Mouse (Mus musculus): ENCODE results near the gene Irf7. TPM values are rescaled to one million over a fixed set of nuclear protein-coding genes. Genes with fewer than 3 reads are reported as not detected.

Gene Irf7
- 1 to 10 TPM in 1 of 2 experiments, under 1 TPM in 1; 0.25 to 1.4 TPM for total RNA-seq (2021)
- long read RNA-seq, experiment 1, partial matches to known transcripts, result 2 of 3 reads
- long read RNA-seq, experiment 1, other reads (novel, unspliced or antisense), result 0 of 3 reads
- long read RNA-seq, experiment 2, partial matches to known transcripts, result 0 of 1 reads
- long read RNA-seq, experiment 2, other reads (novel, unspliced or antisense), result 0 of 1 reads

DNA sequence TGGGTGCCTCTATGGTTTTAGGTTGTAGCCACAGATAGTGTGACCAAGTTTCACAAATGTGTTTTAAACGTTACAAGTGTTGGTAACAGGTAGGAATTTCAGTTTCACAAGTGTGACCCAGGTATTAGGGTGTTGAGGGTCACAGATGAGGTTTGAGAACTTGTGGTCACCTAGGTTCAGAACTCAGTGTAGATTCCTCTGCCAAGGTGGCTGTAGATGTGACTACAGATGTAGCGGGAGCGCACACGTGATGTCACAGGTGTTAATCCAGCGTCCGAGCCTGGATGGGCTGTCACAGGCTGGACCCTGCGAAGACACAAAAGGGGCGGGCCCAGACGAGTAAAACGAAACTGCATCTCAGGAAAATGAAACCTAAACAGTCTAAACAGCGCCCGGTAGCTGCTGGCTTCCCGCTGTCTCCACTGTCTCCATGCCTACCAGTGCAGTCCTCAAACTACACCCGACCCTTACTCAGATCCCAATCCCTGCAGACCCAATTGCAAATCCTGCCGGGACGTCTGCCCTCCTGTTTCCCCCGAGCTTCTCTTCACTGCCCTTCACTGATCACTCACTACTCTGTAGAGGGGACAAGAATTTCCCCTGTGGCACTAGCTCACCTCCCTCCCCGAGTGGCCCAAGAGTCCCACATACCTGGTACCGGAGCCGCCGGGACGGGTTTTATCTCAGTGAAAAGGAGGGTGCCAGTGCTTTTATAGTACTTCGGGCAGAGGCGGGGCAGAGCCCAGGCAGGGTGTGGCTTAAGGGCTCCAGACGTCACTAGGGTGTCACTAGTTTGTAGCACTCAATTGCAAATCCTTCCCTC is at the start of gene Irf7:
Gene Irf7 (minus strand): TSS at position 743 of the 823 bp plus-strand sequence.
- DNase-seq (ENCODE audit: low spot score), result peak; percentile 68

DNA sequence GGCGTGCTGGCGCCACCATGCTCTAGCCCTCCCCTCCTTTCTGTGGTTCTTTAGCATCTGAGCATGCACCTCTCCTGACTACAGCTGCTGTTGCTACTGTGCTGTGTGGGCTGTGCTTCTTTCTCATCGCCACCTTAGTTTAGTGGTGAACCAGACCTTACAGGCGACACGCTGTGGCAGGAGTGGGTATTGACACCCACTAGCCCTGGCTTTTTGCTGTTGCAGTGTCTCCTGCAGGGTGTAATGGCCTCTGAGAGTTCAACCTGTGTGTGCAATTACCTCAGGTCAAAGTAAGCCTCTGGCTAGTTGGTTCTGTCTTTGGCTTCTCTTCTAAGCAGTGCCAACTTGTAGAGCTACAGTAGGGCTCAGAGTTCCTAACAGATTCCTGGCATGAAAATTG is 49.7 kb upstream of the Irf7 start:
- no peak for DNase-seq (ENCODE audit: low spot score)

DNA sequence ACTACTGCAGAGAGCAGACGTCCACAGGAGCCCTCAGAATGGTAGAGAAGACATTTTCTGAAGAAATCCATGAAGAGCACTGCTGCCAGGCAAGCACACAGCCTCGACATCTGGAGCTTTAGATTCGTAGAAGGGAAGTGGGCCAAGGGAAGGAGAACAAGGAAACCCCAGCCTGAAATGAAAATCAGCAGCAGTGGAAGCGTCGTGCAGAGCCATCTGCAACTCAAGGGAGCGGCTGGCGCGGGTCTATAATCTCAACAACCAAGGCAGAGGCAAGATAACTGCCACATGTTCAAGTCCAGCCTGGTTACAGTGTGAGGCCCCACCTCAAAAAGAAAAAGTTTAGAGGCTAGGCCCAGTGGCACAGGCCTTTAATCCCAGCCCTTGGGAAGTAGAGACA is 48.8 kb upstream of the Irf7 start:
- no peak for DNase-seq (ENCODE audit: low spot score)

DNA sequence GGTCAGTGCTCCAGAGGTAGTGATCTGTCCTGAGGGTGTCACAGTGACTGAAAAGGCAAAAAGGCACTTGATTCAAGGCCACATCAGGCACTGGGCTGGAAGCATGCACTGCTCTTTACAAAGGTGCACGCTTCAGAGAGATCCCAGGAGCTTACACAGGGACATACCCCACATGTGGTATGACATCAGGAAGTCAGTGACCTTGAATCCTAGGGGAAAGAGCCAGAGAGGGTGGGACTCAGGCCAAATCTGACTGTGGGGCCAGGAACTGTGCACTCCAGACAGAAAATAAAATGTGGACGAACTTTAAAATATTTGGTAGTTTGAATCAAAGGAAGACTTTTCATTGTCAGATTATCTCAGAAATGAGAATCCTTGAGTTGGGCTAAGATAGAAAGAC is 48.1 kb upstream of the Irf7 start:
- no peak for DNase-seq (ENCODE audit: low spot score)

DNA sequence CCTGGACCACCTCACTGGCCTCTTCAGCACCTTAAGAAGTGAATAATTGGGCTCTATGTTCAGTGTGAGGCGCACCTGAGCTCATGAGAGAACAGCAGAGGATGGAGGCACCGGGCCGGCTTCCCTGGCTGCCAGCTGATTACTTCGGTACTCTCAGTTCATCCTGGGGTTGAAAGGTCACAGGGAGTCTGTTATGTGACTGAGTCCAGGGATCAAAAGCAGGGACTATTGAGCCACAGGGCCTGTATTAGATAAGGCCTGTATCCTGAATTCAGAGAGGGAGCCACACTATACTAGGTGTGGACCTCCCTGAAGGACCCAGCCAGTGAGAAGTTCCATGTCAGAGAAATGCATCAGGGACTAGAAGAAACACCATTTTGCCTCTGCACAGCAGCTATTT is 38.3 kb upstream of the Irf7 start:
- DNase-seq (ENCODE audit: low spot score), result no peak

DNA sequence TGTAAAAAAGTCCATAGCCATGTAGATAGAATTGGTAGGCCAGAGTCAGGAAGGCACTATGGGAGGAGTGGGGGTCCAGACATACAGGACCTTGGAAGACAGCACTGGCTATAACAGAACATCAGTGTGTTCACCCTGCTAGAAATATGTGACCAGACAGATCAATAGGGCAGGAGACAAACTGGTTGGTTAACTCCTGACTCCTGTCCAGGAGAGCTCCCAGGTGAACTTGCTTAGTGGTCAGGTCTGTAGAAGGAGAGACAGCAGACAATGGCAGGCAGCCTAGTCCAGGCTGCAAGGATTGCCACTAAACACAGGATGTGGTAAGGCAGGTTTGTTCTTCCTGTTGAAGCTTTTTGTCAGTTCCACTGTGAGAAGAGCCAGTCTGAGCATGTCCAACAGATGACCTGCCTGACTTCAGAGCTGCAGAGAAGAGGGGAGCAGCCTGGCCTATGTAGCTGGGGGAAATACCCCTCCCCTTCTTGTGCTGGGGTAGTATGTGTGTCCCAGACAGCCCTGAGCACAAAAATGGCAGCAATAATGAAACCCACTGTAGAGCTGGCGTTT is 36.5 kb upstream of the Irf7 start:
- no peak for DNase-seq (ENCODE audit: low spot score)

DNA sequence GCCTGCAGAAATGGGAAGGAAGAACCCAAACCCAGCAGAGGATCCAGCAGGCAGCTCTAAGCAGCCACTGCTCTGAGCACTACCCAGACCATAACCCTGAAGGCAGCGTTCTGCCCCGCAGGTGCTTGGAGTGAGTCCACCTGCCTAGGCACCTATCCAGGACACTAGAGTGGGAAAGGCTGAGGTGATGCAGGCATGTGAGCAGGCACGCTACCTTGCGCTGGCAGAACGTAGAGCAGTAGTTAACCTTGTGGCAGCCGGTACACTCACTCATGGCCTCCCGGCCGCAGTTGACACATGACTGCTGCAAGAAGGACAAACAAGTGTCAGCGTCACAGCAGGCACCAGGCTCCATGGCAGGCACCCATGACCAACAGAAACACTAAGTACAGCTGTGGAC is 35.1 kb upstream of the Irf7 start:
- DNase-seq (ENCODE audit: low spot score), result no peak

DNA sequence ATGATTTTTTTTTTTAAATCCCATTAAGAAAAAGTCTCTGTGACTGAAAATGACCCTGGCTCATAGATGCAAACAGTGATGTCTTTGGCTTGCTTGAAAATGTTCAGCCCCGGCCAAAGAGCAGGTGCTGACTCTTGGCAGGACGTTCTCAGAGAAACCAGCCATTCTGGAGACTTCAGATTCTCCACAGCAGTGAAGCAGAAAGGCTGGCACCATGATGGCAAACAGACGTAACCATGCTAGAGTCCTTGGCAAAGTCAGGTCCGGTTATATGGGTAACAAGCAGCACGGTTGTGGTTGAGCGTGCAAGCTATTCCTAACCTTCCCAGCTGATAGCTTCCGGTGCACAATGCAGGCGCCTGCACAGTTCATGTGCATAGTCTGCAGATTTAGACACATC is 32.9 kb upstream of the Irf7 start:
- DNase-seq (ENCODE audit: low spot score), result no peak

DNA sequence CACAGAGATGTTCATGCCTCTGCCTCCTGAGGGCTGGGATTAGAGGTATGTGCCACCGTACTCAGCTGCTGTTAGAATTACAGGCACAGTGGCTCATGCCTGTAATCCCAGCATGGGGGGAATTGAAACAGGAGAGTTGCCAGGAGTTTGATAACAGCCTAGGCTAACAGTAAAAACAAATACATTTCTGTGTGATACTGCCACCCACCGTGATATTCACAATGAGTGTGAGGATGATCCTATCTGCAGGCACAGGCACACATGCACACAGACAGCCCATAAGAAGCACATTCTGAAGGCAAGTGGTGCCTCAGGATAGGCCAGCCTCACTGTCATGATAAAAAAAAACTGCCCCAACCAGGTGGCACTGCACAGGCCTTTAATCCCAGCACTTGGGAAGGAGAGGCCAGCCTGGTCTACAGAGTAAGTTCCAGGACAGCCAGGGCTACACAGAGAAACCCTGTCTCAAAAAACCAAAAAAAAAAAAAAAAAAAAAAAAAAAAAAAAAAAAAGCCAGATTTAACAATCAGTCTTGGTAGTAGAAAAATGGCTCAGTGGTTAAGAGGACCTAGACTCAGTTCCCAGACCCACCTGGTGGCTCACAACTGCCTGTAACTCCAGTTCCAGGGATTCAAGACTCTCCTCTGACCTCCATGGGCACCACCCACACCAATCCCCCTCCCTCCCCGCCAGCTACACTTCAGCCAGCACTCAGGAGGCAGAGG is 31.8 kb upstream of the Irf7 start:
- DNase-seq (ENCODE audit: low spot score), result no peak

DNA sequence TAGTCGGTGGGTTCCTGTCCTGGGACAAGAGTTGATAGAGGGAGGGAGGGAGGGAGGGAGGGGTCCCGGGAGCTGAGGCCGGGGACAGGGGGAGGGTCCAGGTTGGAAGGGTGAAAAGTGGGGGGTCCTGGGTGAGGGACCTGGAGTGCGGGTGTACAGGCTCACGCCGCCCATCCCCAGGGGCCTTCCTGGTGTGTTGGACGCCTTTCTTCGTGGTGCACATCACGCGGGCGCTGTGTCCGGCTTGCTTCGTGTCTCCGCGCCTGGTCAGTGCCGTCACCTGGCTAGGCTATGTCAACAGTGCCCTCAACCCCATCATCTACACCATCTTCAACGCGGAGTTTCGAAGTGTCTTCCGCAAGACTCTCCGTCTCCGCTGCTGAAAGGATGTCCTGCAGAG is 28.2 kb upstream of the Irf7 start:
- no peak for DNase-seq (ENCODE audit: low spot score)

DNA sequence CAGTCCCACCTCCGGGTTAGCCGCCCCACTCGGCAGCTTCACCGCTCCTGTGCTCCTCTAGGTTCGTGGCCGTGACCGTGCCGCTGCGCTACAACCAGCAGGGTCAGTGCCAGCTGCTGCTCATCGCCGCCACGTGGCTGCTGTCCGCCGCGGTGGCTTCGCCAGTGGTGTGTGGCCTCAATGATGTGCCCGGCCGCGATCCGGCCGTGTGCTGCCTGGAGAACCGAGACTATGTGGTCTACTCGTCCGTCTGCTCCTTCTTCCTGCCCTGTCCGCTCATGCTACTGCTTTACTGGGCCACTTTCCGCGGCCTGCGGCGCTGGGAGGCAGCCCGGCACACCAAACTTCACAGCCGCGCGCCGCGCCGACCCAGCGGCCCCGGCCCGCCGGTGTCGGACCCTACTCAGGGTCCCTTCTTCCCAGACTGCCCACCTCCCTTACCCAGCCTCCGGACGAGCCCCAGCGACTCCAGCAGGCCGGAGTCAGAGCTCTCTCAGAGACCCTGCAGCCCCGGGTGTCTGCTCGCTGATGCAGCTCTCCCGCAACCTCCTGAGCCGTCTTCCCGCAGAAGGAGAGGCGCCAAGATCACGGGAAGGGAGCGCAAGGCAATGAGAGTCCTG is 27.7 kb upstream of the Irf7 start:
- DNase-seq (ENCODE audit: low spot score), result peak; percentile 24

DNA sequence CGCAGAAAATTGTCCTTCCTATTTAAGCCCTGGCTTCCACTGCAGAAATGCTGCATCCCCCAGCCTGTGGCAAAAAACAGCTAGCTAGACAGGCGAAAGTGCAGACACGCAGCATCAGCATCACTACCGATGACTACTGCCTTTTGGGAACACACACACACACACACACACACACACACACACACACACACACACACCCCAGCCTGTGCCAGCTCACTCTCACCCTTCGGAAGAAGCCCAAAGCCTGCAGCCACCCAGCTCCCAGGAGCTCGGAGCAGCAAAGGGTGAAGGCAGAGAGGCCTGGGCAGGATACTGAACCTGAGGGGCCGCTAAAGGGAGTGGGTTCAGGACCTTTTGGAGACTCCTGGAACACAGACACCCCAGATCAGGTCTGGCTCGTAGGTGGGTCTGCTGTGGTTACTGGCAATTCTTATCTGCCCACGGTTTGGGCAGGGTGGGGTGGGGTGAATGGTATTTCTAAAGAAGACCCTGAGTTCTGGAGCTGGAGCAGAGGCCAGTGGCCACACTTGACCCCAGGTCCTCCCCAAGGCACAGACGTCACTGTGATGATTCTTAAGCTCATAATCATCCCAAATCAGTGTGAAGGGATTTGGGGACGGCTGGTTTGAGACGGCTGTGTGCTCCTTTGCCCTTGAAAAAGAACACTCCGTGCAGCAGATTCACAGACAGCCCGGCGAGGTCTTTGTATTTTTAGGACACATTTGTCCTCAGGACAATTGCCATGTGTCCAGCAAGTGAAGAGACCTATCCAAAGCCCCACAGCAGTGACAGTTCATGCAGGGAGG is 26.5 kb upstream of the Irf7 start:
- DNase-seq (ENCODE audit: low spot score), result no peak

DNA sequence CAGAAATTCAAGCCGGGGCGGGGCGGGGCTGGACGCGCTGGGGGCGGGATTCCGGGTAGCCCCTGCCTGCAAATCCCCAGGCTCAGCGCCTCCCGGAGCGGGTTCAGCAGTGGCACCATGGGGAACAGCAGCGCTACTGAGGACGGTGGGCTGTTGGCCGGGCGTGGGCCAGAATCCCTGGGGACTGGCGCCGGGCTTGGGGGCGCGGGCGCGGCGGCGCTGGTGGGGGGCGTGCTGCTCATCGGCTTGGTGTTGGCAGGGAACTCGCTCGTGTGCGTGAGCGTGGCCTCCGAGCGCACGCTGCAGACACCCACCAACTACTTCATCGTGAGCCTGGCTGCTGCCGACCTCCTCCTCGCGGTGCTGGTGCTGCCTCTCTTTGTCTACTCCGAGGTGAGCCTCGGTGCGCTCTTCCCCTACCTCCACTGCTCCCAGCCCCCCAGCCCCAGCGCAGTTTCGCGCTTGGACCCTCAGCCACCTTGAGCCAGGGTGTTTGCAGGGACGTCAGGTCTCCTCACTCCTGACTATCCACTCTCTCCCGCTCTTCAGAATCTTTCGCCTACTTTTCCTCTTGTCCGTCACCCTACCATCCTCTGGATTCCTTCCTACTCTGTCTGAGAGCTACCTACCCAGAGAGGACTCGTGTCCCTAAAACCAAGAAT is 25.8 kb upstream of the Irf7 start, which contains the start of gene Drd4:
Gene Drd4 (plus strand): TSS at position 86 of the 662 bp plus-strand sequence.
- DNase-seq (ENCODE audit: low spot score), result no peak

DNA sequence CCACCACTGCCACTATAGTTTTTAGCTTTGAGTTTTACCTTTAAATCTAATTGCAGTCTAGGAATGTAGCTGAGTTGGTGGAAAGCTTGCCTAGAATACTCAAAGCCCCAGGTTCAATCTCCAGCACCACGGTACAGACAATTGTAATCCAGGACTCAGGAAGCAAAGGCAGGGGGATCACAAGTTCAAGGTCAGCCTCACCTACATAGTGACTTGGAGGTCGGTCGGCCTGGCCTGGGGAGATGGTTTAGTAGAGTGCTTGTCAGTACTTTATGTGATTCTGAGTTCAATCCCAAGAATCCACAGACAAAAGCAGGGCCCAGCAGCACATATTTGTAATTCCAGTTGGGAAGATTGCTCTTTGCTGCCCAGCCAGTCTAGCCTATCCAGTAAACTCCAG is 21.8 kb upstream of the Irf7 start:
- no peak for DNase-seq (ENCODE audit: low spot score)

DNA sequence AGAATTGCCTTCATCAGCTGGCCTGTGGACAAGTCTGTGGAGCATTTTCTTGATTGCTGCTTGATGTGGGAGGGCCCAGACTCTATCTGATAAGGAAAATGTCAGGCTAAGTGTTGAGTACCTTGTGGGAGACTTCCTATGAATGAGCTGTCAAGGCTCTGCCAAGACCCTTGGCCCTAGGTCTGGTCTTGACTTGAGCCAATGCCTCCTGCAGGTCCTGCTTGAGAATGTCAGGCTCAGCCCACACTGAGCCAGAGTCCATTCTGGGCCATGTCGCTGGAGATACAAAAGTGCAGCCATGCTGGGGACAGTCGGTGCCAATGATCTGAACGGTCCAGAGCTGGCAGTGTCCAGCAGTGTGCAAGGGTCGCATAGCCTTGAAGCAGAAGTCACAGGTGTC is 16.5 kb upstream of the Irf7 start:
- DNase-seq (ENCODE audit: low spot score), result no peak

DNA sequence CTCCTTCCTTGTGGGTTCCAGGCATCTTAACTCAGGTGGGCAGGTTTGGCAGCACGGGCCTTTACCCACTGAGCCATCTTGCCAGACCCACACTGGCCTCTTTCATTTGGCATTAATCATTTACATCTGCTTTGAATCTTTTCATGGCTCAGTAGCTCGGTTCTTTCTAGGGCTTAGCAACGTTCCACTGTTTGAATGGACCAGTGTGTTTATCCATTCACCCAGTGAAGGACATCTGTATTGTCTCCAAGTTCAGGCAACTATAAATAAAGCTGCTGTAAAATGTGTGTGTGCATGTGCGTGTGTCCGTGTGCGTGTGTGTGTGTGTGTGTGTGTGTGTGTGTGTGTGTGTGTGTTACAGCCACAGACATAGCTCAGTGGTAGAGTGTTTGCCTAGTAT is 15.2 kb upstream of the Irf7 start:
- no peak for DNase-seq (ENCODE audit: low spot score)

DNA sequence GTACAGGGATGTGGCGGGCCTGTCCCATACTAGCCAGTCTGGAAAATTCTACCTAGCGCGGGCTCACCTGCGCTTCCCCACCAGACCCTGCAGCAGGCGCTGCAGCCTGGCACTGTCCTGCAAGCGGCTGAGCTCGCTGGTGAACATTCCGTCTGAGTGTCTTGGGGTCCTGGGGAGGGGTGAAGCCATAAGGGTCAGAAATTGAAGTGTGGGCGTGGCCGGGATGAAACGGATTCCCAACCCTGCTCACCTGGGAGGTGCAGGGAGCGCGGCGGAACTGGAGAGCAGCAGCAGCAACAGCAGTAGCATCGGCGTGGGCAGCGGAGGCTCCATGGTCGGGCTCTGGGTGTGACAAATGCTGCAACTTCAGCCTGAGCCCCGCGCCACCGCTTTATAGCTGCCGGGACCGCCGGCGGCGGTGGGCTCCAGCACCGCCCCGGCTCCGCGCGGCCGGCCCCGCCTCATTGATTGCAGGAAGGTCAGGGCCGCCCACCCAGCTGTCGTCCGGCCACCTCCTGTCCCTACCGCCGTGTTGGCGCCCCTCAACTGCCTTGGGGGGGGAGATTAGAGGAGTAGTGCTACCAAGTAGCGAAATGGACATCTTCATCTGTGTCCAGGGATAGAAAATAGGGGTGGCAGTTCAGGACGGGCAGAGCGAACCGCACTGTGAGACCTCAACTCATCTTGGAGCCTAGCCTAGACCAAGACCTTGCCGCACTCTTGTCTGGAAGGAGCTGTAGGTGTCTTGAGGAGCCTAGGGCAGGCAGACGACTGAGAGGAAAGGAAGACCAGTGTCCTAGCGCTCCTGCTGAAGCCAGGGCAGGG is 12.7 kb upstream of the Irf7 start, which contains the start of gene Sct:
Gene Sct (minus strand): TSS at position 368 of the 825 bp plus-strand sequence.
- DNase-seq (ENCODE audit: low spot score), result no peak

DNA sequence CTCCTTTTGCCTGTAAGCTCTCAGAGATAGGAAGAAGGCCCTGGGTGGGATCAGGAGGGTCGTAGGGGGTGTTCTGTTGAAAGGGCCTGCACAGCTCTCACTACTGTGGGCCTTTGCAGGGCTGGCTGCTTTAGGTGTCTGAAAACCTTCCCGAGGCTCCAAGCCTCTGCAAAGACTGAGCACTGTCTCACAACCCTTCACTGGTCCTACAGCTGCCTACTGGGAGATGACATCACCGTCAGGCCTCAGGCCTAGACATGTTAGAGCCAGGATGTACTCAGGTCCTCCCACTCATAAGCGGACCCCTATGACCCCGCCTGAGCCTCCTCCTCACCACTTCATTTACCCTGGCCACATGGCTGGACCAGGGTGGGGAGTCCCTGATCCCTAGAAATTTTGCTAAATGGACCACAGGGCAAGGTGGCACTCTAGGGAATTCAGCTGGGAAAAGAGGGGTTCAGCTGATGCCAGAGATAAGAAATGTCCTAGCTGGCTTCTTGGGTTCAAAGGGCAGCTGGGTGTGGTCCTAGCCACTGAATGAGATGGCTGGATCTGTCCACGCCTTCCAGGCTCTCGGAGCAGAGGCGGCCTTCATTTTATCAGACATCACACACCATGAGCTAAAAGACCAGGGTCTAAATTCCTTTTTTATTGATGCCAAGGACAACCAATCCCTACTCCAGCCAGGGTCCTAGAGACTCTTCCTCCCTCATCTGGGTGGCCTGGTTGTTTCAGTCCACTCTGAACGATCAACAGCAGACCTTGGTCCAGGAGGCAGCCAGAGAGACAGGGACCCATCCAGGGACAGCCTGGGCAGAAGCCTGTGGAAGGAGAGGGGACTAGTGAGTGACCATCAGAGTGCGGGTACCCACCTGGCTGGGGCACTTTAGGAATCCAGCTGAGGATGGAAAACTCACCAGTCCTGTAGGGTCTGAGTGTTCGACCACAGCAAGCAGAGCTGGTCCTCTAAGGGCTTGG is 11.7 kb upstream of the Irf7 start:
- no peak for DNase-seq (ENCODE audit: low spot score)

All from gastrocnemius, adult 18-20 months (tissue).